Mouse (Mus musculus): Measurements from ENCODE around the gene Klri2.
"Not testable (repeated sequence)": the region's sequence is repeated elsewhere in the genome, so short reads cannot be mapped to it uniquely, and the experiment has no call there.

Klri2 gene

DNA sequence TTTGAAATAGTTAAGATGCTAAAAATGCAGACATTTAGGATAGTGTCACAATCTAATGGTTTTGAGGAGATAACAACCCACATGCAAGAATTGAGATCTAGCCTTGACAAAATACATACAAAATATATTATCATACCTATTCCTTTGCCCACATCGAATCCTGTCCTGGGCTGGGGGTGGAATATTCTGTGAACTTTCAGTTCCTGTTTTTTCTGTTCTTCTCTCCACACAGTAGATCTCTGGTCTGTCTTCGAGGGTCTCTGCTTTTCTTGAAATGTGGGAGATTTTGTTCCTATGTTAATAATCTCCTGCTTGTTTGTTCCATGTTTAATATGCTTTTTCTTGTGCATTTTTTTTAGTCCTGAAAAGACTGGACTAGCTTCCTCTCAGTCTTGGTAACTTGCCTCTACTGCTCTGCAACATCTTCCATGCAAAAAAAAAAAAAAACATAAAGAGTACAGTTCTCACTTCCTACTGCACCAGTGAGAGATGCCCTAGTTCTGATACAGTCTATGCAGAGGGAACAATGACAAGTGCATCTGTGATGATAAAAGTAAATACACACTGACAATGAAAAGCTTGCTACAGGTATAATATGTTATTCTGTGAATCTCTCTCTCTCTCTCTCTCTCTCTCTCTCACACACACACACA, at the start of gene Klri2:
TSS of gene Klri2 (minus strand) at position 416 of the 653 bp plus-strand sequence.
- in situ Hi-C loops (cut with MboI): no loop called here

DNA sequence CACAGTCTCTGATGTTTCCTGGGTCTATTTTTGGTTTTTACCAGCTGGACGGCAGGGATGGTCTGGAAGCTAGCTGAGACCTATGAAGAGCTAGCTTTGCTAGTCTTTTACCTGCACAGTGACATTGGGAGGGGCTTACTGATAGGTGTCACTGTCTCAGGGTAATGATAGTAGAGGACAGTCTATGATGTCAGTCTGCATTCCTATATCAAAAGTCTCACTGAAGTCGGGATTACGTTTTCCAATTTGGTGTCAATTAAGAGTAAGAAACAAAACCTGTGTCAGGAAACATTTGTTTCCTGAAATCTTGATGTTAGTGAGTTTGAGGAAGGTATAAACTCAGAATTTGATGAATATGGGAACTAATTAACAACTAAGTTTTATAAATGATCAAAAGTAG, 43.9 kb upstream of the Klri2 start, which contains the start of gene Gm156:
TSS of gene Gm156 (minus strand) at position 101 of the 400 bp plus-strand sequence.
- in situ Hi-C loops (cut with MboI): not testable (repeated sequence)

DNA sequence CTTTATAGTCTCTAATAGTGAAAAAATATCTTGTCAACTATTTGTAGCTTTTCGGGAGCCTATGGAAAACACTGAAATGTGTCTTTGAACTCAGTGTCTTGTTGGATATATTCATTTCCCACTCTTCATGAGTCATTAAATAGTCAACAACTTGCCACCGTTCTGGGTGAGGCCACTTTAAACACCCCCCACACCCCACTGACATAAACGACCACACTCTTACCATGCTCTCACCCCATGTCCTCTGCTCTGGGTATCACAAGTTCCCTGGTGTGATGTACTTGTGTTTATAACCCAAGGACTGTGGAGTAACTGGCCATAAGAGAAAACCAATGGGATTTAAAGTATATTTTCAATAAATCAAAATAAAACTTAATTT, 7.4 kb upstream of the Klri2 start:
- in situ Hi-C loops (cut with MboI): no loop called here

DNA sequence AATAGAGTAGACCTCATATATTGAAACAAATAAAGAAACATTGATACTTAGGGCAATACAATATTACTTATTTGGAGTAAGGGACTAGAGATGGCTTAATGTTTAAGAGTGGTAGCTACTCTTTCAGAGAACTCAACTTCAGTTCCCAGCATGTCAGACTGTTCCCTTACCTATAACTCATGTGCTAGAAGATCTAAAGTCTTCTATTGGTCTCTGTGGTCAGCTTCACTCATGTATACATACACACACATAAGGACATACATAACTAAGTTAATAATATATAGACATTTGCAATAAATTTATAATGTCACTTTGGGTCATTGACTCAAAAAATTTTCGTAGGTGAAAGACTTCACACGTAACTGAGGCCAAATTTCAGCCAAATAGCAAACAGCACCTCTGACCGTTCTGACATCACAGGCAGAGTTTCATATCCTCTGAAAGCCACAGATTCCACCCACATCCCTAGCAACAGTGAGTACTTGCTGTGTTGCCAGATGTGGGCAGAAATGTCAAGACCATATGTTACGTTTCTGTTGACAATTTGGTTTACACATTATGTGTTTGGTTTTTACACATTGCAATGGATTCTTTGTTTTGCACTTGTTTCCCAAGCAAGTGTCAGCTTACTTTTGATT, 6.9 kb upstream of the Klri2 start:
- in situ Hi-C loops (cut with MboI): no loop called here

DNA sequence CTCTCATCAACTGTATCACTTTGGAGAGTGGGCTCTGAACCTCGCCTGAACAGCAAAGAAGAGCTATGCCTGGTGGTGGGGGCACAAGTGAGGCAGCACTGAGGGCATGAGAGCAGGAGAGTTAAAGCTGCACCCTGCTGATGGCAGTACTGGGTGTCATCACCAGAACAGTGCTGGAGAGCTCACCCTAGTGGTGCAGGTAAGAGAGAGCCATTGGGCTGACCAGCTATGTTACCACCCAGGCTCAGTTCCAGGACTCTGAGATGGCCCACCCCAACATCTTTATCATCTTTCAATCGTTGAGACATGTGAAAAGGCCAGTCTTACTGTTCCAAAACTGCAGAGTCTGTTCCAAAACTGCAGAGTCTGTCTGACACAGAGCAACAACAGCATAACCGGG, 5.9 kb upstream of the Klri2 start:
- in situ Hi-C loops (cut with MboI): no loop called here

DNA sequence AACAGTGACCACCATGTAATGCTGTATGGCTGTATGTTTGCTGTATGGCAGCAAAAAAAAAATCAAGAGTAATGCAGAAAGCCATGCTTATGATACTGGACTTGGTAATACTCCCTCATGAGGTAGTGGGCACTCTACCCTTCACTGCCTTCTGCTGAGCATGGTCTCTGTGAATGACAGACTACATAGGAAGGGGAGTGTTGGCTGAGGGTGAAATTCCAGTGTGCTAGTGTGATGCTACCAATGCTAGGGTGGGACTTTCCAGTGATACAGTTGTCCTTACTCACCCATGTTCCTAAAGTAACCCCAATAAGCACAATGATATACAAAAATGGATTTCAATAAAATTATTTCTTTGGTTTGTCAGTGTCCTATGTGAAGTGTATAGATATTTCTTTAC, 3.9 kb downstream of the Klri2 start:
- in situ Hi-C loops (cut with MboI): no loop called here

DNA sequence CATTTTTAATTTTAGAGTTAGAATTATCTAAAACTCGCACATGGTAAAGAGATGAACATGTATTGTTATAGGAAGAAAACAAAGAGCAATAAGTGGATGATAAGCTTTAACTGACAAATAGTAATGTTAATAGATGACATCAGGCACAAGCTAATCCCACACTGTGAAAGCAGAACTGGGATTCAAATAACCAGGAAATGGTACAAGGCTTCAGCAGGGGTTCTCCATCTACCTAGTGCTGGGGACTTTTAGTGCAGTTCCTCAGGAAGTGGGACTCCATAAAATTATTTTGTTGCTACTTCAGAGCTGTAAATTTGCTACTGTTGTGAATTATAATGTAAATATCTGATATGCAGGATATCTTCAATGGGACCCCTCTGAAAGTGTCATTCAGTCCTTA, 13.0 kb downstream of the Klri2 start:
- in situ Hi-C loops (cut with MboI): no loop called here

DNA sequence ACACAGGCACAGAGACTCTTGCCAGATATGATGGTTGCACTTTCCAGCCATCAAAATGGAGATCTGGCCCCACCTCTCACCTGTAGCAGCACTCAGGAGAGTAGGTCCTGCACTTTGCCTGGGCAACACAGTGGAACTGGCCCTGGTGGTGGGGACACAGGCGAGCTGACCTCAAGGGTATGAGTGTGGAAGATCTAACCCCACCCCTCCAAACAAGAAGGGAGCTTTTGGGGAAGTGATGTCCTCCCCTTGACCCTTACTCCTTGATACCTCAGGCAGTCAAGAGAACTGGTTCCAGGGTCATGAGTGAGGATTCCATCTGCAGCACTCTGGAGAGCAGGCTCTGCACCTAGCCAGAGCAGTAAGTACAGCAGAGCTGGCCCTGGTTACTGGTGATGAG, 18.9 kb downstream of the Klri2 start:
- in situ Hi-C loops (cut with MboI): no loop called here

DNA sequence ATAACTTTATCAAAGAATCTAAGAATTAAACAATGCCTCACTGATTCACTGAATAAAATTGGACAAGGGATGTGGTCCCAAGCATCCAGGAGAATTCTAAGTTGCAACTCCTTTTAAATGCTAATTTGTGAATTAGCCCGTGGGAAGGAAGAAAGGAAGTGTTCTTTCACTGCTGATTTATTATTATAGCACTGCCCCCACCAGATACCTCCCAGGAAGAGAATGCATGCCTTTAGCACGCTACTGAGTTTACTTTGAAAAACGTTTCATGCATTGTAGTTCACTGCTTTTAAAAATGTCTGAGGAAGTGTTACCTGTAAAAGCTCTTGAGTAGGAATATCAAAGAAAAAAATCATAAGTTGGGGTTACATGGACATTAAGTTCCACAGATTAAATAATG, 19.8 kb downstream of the Klri2 start:
- in situ Hi-C loops (cut with MboI): no loop called here

DNA sequence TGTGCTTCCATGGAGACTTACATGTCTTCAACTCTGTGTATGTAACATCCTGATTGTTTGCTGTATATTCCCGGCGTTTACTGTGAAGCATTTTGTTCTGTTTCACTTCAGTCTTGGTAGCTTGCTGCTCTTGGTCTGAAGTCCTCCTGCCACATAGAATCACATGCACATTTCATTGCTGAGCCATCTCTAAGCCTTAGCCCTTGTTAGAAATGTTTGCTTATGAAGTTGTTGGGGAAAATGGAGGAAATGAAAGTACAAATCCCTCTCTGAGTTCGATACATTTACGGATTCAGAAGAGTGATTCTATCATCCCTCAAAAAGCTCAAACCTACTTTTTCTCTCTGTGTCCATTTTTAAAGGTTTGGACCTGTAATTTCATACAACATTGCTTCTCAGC, 23.3 kb downstream of the Klri2 start, which contains the start of gene Klri1:
TSS of gene Klri1 (minus strand) at position 101 of the 400 bp plus-strand sequence.
- in situ Hi-C loops (cut with MboI): no loop called here

DNA sequence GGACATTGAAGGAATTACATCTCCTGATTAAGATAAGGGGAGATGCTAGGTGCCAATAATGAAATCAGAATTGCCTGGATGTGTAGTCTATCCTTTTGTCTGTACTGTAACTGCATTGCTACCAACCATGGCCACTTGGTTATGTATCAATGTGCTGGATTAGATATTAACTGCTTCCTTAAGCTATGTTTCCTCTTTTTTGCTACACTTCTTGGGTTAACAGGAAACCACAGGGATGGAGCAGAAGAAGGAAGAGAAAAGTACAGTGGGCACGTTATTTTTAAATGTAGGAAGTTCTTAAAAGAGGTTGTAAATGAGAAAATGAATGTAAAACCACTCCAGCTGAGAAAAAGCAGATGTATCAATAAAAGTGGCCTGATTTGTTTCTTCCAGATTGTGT, 26.7 kb downstream of the Klri2 start:
- in situ Hi-C loops (cut with MboI): no loop called here

DNA sequence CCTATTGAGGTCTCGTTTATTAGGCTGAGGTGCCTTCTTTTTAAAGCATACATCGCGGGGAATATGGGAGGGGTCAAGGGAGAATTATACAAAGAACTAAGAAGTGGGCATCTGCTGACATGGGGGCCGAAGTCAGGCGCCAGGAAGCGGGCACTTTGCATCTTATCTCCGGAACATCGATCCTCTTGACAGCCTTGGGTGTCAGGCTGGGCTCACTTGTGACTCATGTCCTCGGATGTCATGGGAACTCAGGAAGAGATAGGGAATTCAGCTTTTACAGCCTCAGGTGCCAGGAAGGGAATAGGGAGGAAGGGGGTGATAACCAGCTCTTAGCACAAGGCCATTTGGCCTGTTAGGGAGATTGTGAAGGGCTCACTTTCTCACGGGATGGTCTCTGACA, 48.8 kb downstream of the Klri2 start:
- in situ Hi-C loops (cut with MboI): not testable (repeated sequence)

DNA sequence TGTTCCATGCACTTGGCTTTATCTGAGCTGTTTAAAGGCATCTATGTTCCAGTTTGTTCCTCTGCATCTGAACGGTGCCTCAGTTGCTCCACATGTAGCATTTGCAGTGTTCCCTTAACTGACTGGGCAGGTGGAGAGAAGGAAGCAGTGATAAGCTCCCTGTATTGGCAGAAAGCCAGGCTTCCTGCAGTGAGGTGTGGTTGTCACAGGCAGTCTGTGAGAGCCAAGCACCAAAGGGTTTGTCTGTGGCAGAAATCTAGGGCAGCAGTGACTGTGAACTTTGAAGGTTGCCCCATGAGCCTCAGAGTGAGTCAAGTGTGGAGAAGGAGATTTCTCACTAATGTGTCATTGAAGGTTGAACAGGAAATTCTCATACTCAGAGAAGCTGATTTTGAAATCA, 59.9 kb downstream of the Klri2 start:
- in situ Hi-C loops (cut with MboI): no loop called here
